Comparison of ENCODE assay signal across 8 mouse cellular contexts in genomic region chr9:107602068-107602648, GRCm38 (mm10). TPM values are rescaled to one million over a fixed set of nuclear protein-coding genes. Genes with fewer than 3 reads are reported as not detected.
A peak's percentile ranks its signal among the peaks of the same experiment; 100 is the strongest.
DNase-seq lines count a peak whose midpoint lies in the region; ATAC-seq lines count a peak whose summit lies in the region.

No protein-coding gene starts in this region.

- ATAC-seq in hindbrain, embryonic 13.5 days (ENCODE audit: low FRiP score): peak; percentile 57; the same call in 1 of the 2 replicates

- no peaks in the 10 kb centered on the region for H3K9me3 ChIP-seq in hindbrain, embryonic 13.5 days

- H3K4me3 ChIP-seq in hindbrain, embryonic 13.5 days: no peak overlapping the region

- no peaks in the 10 kb centered on the region for H3K36me3 ChIP-seq in hindbrain, embryonic 13.5 days

- peaks cover 7% of the 10 kb centered on the region; the same call in 1 of the 2 replicates for H3K27me3 ChIP-seq in hindbrain, embryonic 13.5 days

- no peak overlapping the region for H3K4me2 ChIP-seq in hindbrain, embryonic 13.5 days

- peaks cover 40% of the 10 kb centered on the region for H3K4me1 ChIP-seq in hindbrain, embryonic 13.5 days (replicated peaks)

- H3K27ac ChIP-seq in hindbrain, embryonic 13.5 days: peak overlapping the region; percentile 23; the same call in 1 of the 2 replicates

- H3K9ac ChIP-seq in hindbrain, embryonic 13.5 days: peak overlapping the region; percentile 58

- WGBS in hindbrain, embryonic 13.5 days: 13% methylated on average over 10 of the region's 10 CpGs

- DNase-seq in R1 (ENCODE audit: low read depth, low spot score): peak; percentile 84
- DNase-seq in cerebellum, postnatal 36 days: peak; percentile 93 to 96
- DNase-seq in frontal cortex, postnatal 25 days (ENCODE audit: low spot score in 2 of 2): peak; percentile 93 to 95
- peak; percentile 93 to 94 for DNase-seq in layer of hippocampus, postnatal 14 days (ENCODE audit: low spot score in 2 of 2)
- DNase-seq in lung, postnatal 14 days: peak; percentile 99
- peak; percentile 89 for DNase-seq in ovary, postnatal 36 days (ENCODE audit: low spot score)
- peak; percentile 94 for DNase-seq in thymus, postnatal 14 days

RNA-seq across cellular contexts. Expression of gene Sema3b, which starts 6.9 kb away (rescaled TPM):
- 3.4 and 4.2 TPM in 2 replicates for polyA plus RNA-seq in hindbrain, embryonic 13.5 days (2015; fragmentation: Nextera tagmentation; extraction: Ambion mirVana)
- 1 to 10 TPM; 2.0 to 4.9 TPM for total RNA-seq in layer of hippocampus, postnatal 14 days (2021)

RNA-seq across cellular contexts. Expression of gene Ifrd2, which starts 14.7 kb away (rescaled TPM):
- polyA plus RNA-seq in hindbrain, embryonic 13.5 days (2015; fragmentation: Nextera tagmentation; extraction: Ambion mirVana): 11.8 and 14.1 TPM in 2 replicates
- total RNA-seq in layer of hippocampus, postnatal 14 days (2021): 10 to 100 TPM; 12.1 to 13.0 TPM

RNA-seq across cellular contexts. Expression of gene Hyal3, which starts 21.5 kb away (rescaled TPM):
- polyA plus RNA-seq in hindbrain, embryonic 13.5 days (2015; fragmentation: Nextera tagmentation; extraction: Ambion mirVana): 1.3 and 1.6 TPM in 2 replicates
- 1 to 10 TPM in 1 of 2 experiments, under 1 TPM in 1; 0.95 to 1.5 TPM for total RNA-seq in layer of hippocampus, postnatal 14 days (2021)

RNA-seq across cellular contexts. Expression of gene Naa80, which starts 23.5 kb away (rescaled TPM):
- polyA plus RNA-seq in hindbrain, embryonic 13.5 days (2015; fragmentation: Nextera tagmentation; extraction: Ambion mirVana): 14.1 and 16.5 TPM in 2 replicates
- 10 to 100 TPM in 1 of 2 experiments, 1 to 10 TPM in 1; 9.5 to 10.0 TPM for total RNA-seq in layer of hippocampus, postnatal 14 days (2021)

RNA-seq across cellular contexts. Expression of gene Hyal1, which starts 25.4 kb away (rescaled TPM):
- polyA plus RNA-seq in hindbrain, embryonic 13.5 days (2015; fragmentation: Nextera tagmentation; extraction: Ambion mirVana): 7.4 and 8.4 TPM in 2 replicates
- total RNA-seq in layer of hippocampus, postnatal 14 days (2021): 1 to 10 TPM; 4.8 to 6.3 TPM
